Mouse (Mus musculus) MEL (cell line): ENCODE results near the gene Gm20422. TPM values are rescaled to one million over a fixed set of nuclear protein-coding genes. Genes with fewer than 3 reads are reported as not detected.

Experiments
- DNase-seq: peaks from one replicate; pipeline ENCODE4 v3.0.0; 2011; ENCODE audit warnings: low read depth, low spot score
- H3K27ac ChIP-seq: 2 replicates; pipeline ENCODE4 v1.5.1; 2012; ENCODE audit warnings: low read depth, mild to moderate bottlenecking, control low read depth, low read length, moderate library complexity; ENCODE audit not compliant: control insufficient read depth
- H3K27me3 ChIP-seq, 2 experiments: fragments of 150-350 bp in 1 of 2; sonication (generic) in 1 of 2; 2 replicates each; pipeline ENCODE4 v1.6.1; 2012; ENCODE audit warnings: low read length in 2 of 2, mild to moderate bottlenecking in 2 of 2, improper control_type of control experiment in 1 of 2, moderate library complexity in 1 of 2; ENCODE audit not compliant: insufficient read depth in 2 of 2, control insufficient read depth in 1 of 2
- H3K36me3 ChIP-seq, 2 experiments: 2 replicates each; pipeline ENCODE4 v1.6.1; 2012 to 2014; ENCODE audit warnings: low read length in 2 of 2, improper control_type of control experiment in 1 of 2, inconsistent platforms in 1 of 2, mild to moderate bottlenecking in 1 of 2; ENCODE audit not compliant: insufficient read depth in 2 of 2, control insufficient read depth in 1 of 2
- H3K4me1 ChIP-seq, 2 experiments: fragments of 150-350 bp in 1 of 2; sonication (generic) in 1 of 2; 2 replicates each; pipeline ENCODE4 v1.6.1; 2012; ENCODE audit warnings: low read length in 2 of 2, improper control_type of control experiment in 1 of 2, mild to moderate bottlenecking in 1 of 2; ENCODE audit not compliant: insufficient read depth in 2 of 2, control insufficient read depth in 1 of 2
- H3K4me3 ChIP-seq, 2 experiments: fragments of 150-350 bp in 1 of 2; sonication (generic) in 1 of 2; 2 replicates each; pipeline ENCODE4 v1.5.1; 2012; ENCODE audit warnings: low read depth in 2 of 2, low read length in 2 of 2, mild to moderate bottlenecking in 2 of 2, moderate library complexity in 2 of 2, control low read depth in 1 of 2, improper control_type of control experiment in 1 of 2; ENCODE audit not compliant: control insufficient read depth in 1 of 2, insufficient read depth in 1 of 2
- H3K79me2 ChIP-seq: 2 replicates; pipeline ENCODE4 v1.6.1; 2012; ENCODE audit warnings: mild to moderate bottlenecking, low read length, moderate library complexity; ENCODE audit not compliant: control insufficient read depth, poor library complexity, insufficient read depth
- H3K9ac ChIP-seq: 2 replicates; pipeline ENCODE4 v1.6.1; 2012; ENCODE audit warnings: low read depth, mild to moderate bottlenecking, control low read depth, low read length, moderate library complexity; ENCODE audit not compliant: control insufficient read depth, poor library complexity, severe bottlenecking
- H3K9me3 ChIP-seq: fragments of 150-350 bp; sonication (generic); replicated peaks from 2 replicates; pipeline ENCODE4 v1.6.1; 2012; ENCODE audit warnings: mild to moderate bottlenecking, low read length, improper control_type of control experiment, moderate library complexity; ENCODE audit not compliant: insufficient read depth
- BHLHE40 ChIP-seq: IDR thresholded peaks from 2 replicates; pipeline ENCODE4 v1.6.1; 2012; ENCODE audit warnings: low read depth, mild to moderate bottlenecking, inconsistent platforms, low read length, improper control_type of control experiment, borderline replicate concordance
- CTCF ChIP-seq, 3 experiments: IDR thresholded peaks in 2 of 3; conservative IDR thresholded peaks in 1 of 3; 2 replicates each; pipeline ENCODE4 v1.5.1; 2011 to 2012; ENCODE audit warnings: low read length in 3 of 3, low read depth in 2 of 3, mild to moderate bottlenecking in 2 of 3, improper control_type of control experiment in 1 of 3, inconsistent platforms in 1 of 3, mixed read lengths in 1 of 3, moderate library complexity in 1 of 3; ENCODE audit not compliant: control insufficient read depth in 1 of 3, insufficient read depth in 1 of 3, poor library complexity in 1 of 3, severe bottlenecking in 1 of 3
- ELF1 ChIP-seq: IDR thresholded peaks from 2 replicates; pipeline ENCODE4 v1.6.1; 2014; ENCODE audit warnings: low read depth, mild to moderate bottlenecking, inconsistent platforms, low read length, improper control_type of control experiment, moderate library complexity
- EP300 ChIP-seq, 2 experiments: IDR thresholded peaks; 2 replicates each; pipeline ENCODE4 v1.6.1; 2011; ENCODE audit warnings: improper control_type of control experiment in 2 of 2, low read length in 2 of 2, low read depth in 1 of 2, mild to moderate bottlenecking in 1 of 2
- ETS1 ChIP-seq: IDR thresholded peaks from 2 replicates; pipeline ENCODE4 v1.6.1; 2012; ENCODE audit warnings: low read depth, mild to moderate bottlenecking, inconsistent platforms, low read length, improper control_type of control experiment, moderate library complexity
- GABPA ChIP-seq: IDR thresholded peaks from 2 replicates; pipeline ENCODE4 v1.6.1; 2012; ENCODE audit warnings: low read depth, mild to moderate bottlenecking, inconsistent platforms, low read length, improper control_type of control experiment, moderate library complexity
- GATA1 ChIP-seq: IDR thresholded peaks from 2 replicates; pipeline ENCODE4 v1.6.1; 2011; ENCODE audit warnings: low read depth, low read length, improper control_type of control experiment
- HCFC1 ChIP-seq: IDR thresholded peaks from 2 replicates; pipeline ENCODE4 v1.6.1; 2012; ENCODE audit warnings: low read depth, mild to moderate bottlenecking, inconsistent platforms, low read length, improper control_type of control experiment, moderate library complexity
- KAT2A ChIP-seq: conservative IDR thresholded peaks from 2 replicates; pipeline ENCODE4 v1.6.1; 2012; ENCODE audit warnings: low read depth, low read length, improper control_type of control experiment, inconsistent platforms
- MAFK ChIP-seq: IDR thresholded peaks from 2 replicates; pipeline ENCODE4 v1.6.1; 2011; ENCODE audit warnings: low read depth, mild to moderate bottlenecking, low read length, improper control_type of control experiment, borderline replicate concordance
- MAX ChIP-seq: IDR thresholded peaks from 2 replicates; pipeline ENCODE4 v1.6.1; 2011; ENCODE audit warnings: low read length, improper control_type of control experiment
- MAZ ChIP-seq: IDR thresholded peaks from 2 replicates; pipeline ENCODE4 v1.6.1; 2012; ENCODE audit warnings: low read depth, mild to moderate bottlenecking, inconsistent platforms, low read length, improper control_type of control experiment
- MEF2A ChIP-seq: IDR thresholded peaks from 2 replicates; pipeline ENCODE4 v1.6.1; 2014; ENCODE audit warnings: low read depth, mild to moderate bottlenecking, inconsistent platforms, low read length, improper control_type of control experiment; ENCODE audit not compliant: poor library complexity, insufficient replicate concordance, severe bottlenecking; ENCODE audit errors: extremely low read depth
- MXI1 ChIP-seq: IDR thresholded peaks from 2 replicates; pipeline ENCODE4 v1.6.1; 2011; ENCODE audit warnings: mild to moderate bottlenecking, low read depth, low read length, improper control_type of control experiment
- MYB ChIP-seq: IDR thresholded peaks from 2 replicates; pipeline ENCODE4 v1.6.1; 2011; ENCODE audit warnings: mild to moderate bottlenecking, low read depth, low read length, improper control_type of control experiment
- NELFE ChIP-seq: IDR thresholded peaks from 2 replicates; pipeline ENCODE4 v1.6.1; 2011; ENCODE audit warnings: low read depth, low read length, improper control_type of control experiment
- NRF1 ChIP-seq: IDR thresholded peaks from 2 replicates; pipeline ENCODE4 v1.6.1; 2014; ENCODE audit warnings: low read depth, mild to moderate bottlenecking, inconsistent platforms, low read length, improper control_type of control experiment, moderate library complexity; ENCODE audit not compliant: poor library complexity, insufficient read depth, severe bottlenecking
- POLR2A ChIP-seq, 2 experiments: IDR thresholded peaks; 2 replicates each; pipeline ENCODE4 v1.6.1; 2011 to 2012; ENCODE audit warnings: low read length in 2 of 2, mild to moderate bottlenecking in 2 of 2, control low read depth in 1 of 2, improper control_type of control experiment in 1 of 2, low read depth in 1 of 2, moderate library complexity in 1 of 2; ENCODE audit not compliant: control insufficient read depth in 1 of 2, insufficient read depth in 1 of 2, poor library complexity in 1 of 2
- POLR2AphosphoS2 ChIP-seq: IDR thresholded peaks from 2 replicates; pipeline ENCODE4 v1.6.1; 2011; ENCODE audit warnings: low read length, improper control_type of control experiment
- POLR2AphosphoS5 ChIP-seq: IDR thresholded peaks from 2 replicates; pipeline ENCODE4 v1.6.1; 2012; ENCODE audit warnings: low read depth, borderline replicate concordance, mild to moderate bottlenecking, inconsistent platforms, low read length, moderate library complexity, mixed read lengths
- RCOR1 ChIP-seq: IDR thresholded peaks from 2 replicates; pipeline ENCODE4 v1.6.1; 2012; ENCODE audit warnings: low read depth, mild to moderate bottlenecking, inconsistent platforms, low read length, improper control_type of control experiment
- SIN3A ChIP-seq: IDR thresholded peaks from 2 replicates; pipeline ENCODE4 v1.6.1; 2012; ENCODE audit warnings: low read length, improper control_type of control experiment, inconsistent platforms
- SMC3 ChIP-seq: IDR thresholded peaks from 2 replicates; pipeline ENCODE4 v1.6.1; 2011; ENCODE audit warnings: low read depth, low read length, improper control_type of control experiment
- TBP ChIP-seq: IDR thresholded peaks from 2 replicates; pipeline ENCODE4 v1.8.0; 2011; ENCODE audit warnings: low read depth, low read length, improper control_type of control experiment
- TCF12 ChIP-seq: IDR thresholded peaks from 2 replicates; pipeline ENCODE4 v1.6.1; 2014; ENCODE audit warnings: low read depth, mild to moderate bottlenecking, inconsistent platforms, low read length, improper control_type of control experiment, moderate library complexity
- UBTF ChIP-seq: IDR thresholded peaks from 2 replicates; pipeline ENCODE4 v1.6.1; 2012; ENCODE audit warnings: low read depth, mild to moderate bottlenecking, inconsistent platforms, low read length, improper control_type of control experiment, moderate library complexity, borderline replicate concordance; ENCODE audit not compliant: insufficient read depth
- ZC3H11A ChIP-seq: IDR thresholded peaks from 2 replicates; pipeline ENCODE4 v1.6.1; 2012; ENCODE audit warnings: low read depth, mild to moderate bottlenecking, inconsistent platforms, low read length, improper control_type of control experiment
- ZMIZ1 ChIP-seq: IDR thresholded peaks from 2 replicates; pipeline ENCODE4 v1.6.1; 2012; ENCODE audit warnings: low read depth, mild to moderate bottlenecking, inconsistent platforms, low read length, improper control_type of control experiment, moderate library complexity
- polyA plus RNA-seq, 2 experiments: library from polyadenylated mRNA; stranded (reverse) in 1 of 2; unstranded in 1 of 2; fragments of >175 nt in 1 of 2; fragments of >200 nt in 1 of 2; gene quantifications; 2 replicates each; pipeline versions ENCODE4 v1.2.1 to v1.2.4; 2012; ENCODE audit warnings: low replicate concordance in 2 of 2, low read depth in 1 of 2; ENCODE audit not compliant: insufficient read length in 2 of 2, insufficient read depth in 1 of 2, missing spikeins in 1 of 2
- total RNA-seq: library from RNA; depleted of rRNA; stranded (reverse); fragments of 300-350 nt; gene quantifications from 2 replicates; pipeline ENCODE4 v1.2.3, GENCODE M21; 2012

Gm20422 gene
- total and polyA plus RNA-seq, 3 experiments, result not detected

DNA sequence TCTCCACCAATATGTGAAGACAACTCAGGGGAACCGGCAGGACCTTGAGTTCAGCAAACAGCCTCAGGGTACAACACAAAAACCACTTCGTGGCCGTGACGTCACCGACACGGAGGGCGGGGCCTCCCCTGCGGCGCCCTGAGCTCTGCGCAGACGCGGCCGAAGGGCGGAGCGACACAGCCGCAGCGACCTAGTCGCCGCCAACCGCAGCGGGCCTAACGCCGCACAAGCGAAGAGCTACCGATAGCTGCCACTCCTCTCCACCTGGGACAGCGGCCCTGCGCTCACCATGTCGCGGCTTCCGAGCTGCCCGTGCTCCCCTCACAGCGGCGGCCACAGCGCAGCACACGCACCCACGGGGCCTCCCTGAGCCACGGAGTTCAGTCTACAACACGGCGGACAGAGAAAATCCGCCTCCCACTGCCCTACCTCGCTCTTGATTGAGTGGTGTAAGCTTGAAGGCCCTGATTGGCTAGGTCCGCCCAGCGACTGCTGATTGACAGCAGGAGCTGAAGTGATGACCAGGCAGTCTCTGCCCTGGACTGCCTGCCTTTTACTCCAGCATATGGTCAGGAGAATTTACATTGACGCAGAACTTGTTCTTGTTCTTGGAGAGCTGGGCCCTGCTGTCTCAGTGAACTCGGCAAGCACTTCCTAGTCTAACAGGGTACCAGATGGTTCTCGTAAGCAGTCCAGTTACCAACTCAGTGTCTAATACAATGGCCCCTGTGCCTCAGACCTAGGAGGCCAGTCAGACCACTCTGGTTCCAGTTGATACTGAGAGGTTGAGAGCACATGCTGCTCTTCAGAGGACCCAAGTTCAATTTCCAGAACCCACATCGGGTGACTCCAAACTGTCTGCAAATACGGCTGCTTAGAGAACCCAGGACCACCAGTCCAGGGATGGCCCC lies 24.9 kb downstream of the Gm20422 start, which contains the start of gene Zfp963:
Zfp963 (minus strand) TSS at position 427 of the 911 bp plus-strand sequence.
- peak within 1 kb of the TSS; percentile 83 to 97 for H3K4me3 ChIP-seq
- no peaks in the 10 kb centered on the region for H3K9me3 ChIP-seq
- H3K27me3 ChIP-seq, result no peaks in the 10 kb centered on the region
- peak within 1 kb of the TSS; percentile 92 for H3K27ac ChIP-seq
- peaks cover 0 to 10% of the 10 kb centered on the region in 2 experiments; a peak in 2 of 4 replicates for H3K36me3 ChIP-seq
- TF ChIP-seq SMC3 (no peak), ZMIZ1 (peak; percentile 97), MAZ (peak; percentile 61; the same call in 1 of the 2 replicates), POLR2AphosphoS5 (peak; percentile 89; the same call in 1 of the 2 replicates), SIN3A (peak; percentile 79), NELFE (peak; percentile 97), ZC3H11A (no peak), HCFC1 (peak; percentile 76), CTCF (IDR thresholded peaks at IDR 0.05 in 2 of 3, conservative IDR thresholded peaks at IDR 0.05 in 1 of 3; ENCODE audit: control insufficient read depth in 1 of 3, insufficient read depth in 1 of 3, low read depth in 2 of 3, low read length in 3 of 3, poor library complexity in 1 of 3, severe bottlenecking in 1 of 3) (no peak), MAX (peak; percentile 44; the same call in 1 of the 2 replicates), NRF1 (peak; percentile 87), MYB (no peak), GATA1 (no peak), POLR2AphosphoS2 (peak; percentile 99), ETS1 (peak; percentile 52; the same call in 1 of the 2 replicates), MXI1 (peak; percentile 65; the same call in 1 of the 2 replicates), GABPA (0 out of 2 replicates have a peak, but pooled peaks have one; percentile 32), UBTF (no peak), RCOR1 (no peak), BHLHE40 (no peak), KAT2A (no peak; the same call in 1 of the 2 replicates), ELF1 (no peak), MAFK (0 out of 2 replicates have a peak, but pooled peaks have one; percentile 47), TCF12 (peak; percentile 47; the same call in 1 of the 2 replicates), MEF2A (no peak), TBP (peak; percentile 63; the same call in 1 of the 2 replicates), EP300 (IDR thresholded peaks at IDR 0.05; ENCODE audit: low read depth in 1 of 2, low read length in 2 of 2) (0 out of 4 replicates have a peak, but pooled peaks of 1 of the 2 experiments have one; percentile 19), POLR2A (IDR thresholded peaks at IDR 0.05; ENCODE audit: control insufficient read depth in 1 of 2, insufficient read depth in 1 of 2, low read depth in 1 of 2, low read length in 2 of 2, poor library complexity in 1 of 2) (peak; percentile 98 to 99)
- peaks cover 2% of the 10 kb centered on the region; the same call in 1 of the 2 replicates for H3K79me2 ChIP-seq
- peaks cover 9 to 13% of the 10 kb centered on the region in 2 experiments for H3K4me1 ChIP-seq
- peak; percentile 97 for DNase-seq
- peak within 1 kb of the TSS; percentile 98 for H3K9ac ChIP-seq
